Comparison of ENCODE assay signal across 8 mouse cellular contexts in genomic region chr2:26139545-26140206, GRCm38 (mm10). TPM values are rescaled to one million over a fixed set of nuclear protein-coding genes. Genes with fewer than 3 reads are reported as not detected.
DNase-seq lines count a peak whose midpoint lies in the region; ATAC-seq lines count a peak whose summit lies in the region.

No protein-coding gene starts in this region.

- ATAC-seq in embryonic facial prominence, embryonic 11.5 days (replicated peaks; ENCODE audit: insufficient number of reproducible peaks, low FRiP score, low TSS enrichment, low read depth), result peak; percentile 69
- peak; percentile 68 for ATAC-seq in hindbrain, embryonic 16.5 days

- peaks cover 34% of the 10 kb centered on the region for H3K4me1 ChIP-seq in heart, embryonic 10.5 days
- H3K4me1 ChIP-seq in embryonic facial prominence, embryonic 11.5 days (ENCODE audit: control insufficient read depth, insufficient read depth, low read length), result peaks cover 3% of the 10 kb centered on the region; the same call in 1 of the 2 replicates
- H3K4me1 ChIP-seq in hindbrain, embryonic 16.5 days (ENCODE audit: control insufficient read depth, insufficient read depth, low read depth, low read length), result peaks cover 12% of the 10 kb centered on the region

- peak overlapping the region; percentile 88 for H3K9ac ChIP-seq in embryonic facial prominence, embryonic 11.5 days (replicated peaks; ENCODE audit: low read length)
- H3K9ac ChIP-seq in hindbrain, embryonic 16.5 days (ENCODE audit: low read depth, low read length), result peak overlapping the region; percentile 94

- peak; percentile 86 for DNase-seq in heart, embryonic 10.5 days (ENCODE audit: low spot score)
- no peak for DNase-seq in heart, postnatal 36 days
- DNase-seq in ES-CJ7 (ENCODE audit: low read depth, low spot score), result peak; percentile 40
- peak; percentile 77 for DNase-seq in embryonic facial prominence, embryonic 11.5 days (ENCODE audit: low spot score)
- peak; percentile 9 for DNase-seq in lung, postnatal 25 days (ENCODE audit: low spot score)
- DNase-seq in splenic B cell, adult 2 months (ENCODE audit: low read depth, low spot score), result peak; percentile 63
- no peak for DNase-seq in cerebellum, postnatal 14 days

- peaks cover 11% of the 10 kb centered on the region; the same call in 1 of the 2 replicates for H3K36me3 ChIP-seq in heart, embryonic 10.5 days
- H3K36me3 ChIP-seq in embryonic facial prominence, embryonic 11.5 days (replicated peaks; ENCODE audit: control insufficient read depth, insufficient read depth, low read depth, low read length), result no peaks in the 10 kb centered on the region
- peaks cover 3% of the 10 kb centered on the region; the same call in 1 of the 2 replicates for H3K36me3 ChIP-seq in hindbrain, embryonic 16.5 days (ENCODE audit: control insufficient read depth, insufficient read depth, low read length)
- peaks cover 3% of the 10 kb centered on the region; the same call in 1 of the 2 replicates for H3K36me3 ChIP-seq in splenic B cell, adult 2 months (ENCODE audit: control insufficient read depth, insufficient read depth, low read length, poor library complexity, severe bottlenecking)

- H3K4me3 ChIP-seq in heart, embryonic 10.5 days, result peak overlapping the region; percentile 78
- H3K4me3 ChIP-seq in embryonic facial prominence, embryonic 11.5 days (ENCODE audit: low read depth, low read length), result peak overlapping the region; percentile 64
- peak overlapping the region; percentile 87 for H3K4me3 ChIP-seq in hindbrain, embryonic 16.5 days (ENCODE audit: low read length)

- under 1% methylated on average over 60 of the region's 60 CpGs for WGBS in heart, embryonic 10.5 days
- under 1% methylated on average over 56 of the region's 60 CpGs for WGBS in embryonic facial prominence, embryonic 11.5 days
- under 1% methylated on average over 47 of the region's 60 CpGs for WGBS in hindbrain, embryonic 16.5 days

- H3K9me3 ChIP-seq in heart, embryonic 10.5 days, result no peaks in the 10 kb centered on the region
- H3K9me3 ChIP-seq in embryonic facial prominence, embryonic 11.5 days (replicated peaks; ENCODE audit: control insufficient read depth, low read length), result no peaks in the 10 kb centered on the region
- H3K9me3 ChIP-seq in hindbrain, embryonic 16.5 days (ENCODE audit: control insufficient read depth, low read length), result no peaks in the 10 kb centered on the region

- intact Hi-C loops in heart, postnatal 36 days (cut with DNase I), result loop anchor here (2.0 to 5.0 kb wide), 3 partner anchors 17 to 287 kb away; partner anchors contain the start of gene Nacc2

- peak overlapping the region; percentile 93 for H3K4me2 ChIP-seq in embryonic facial prominence, embryonic 11.5 days (ENCODE audit: low read depth, low read length)
- peak overlapping the region; percentile 87 for H3K4me2 ChIP-seq in hindbrain, embryonic 16.5 days (ENCODE audit: low read length)

- H3K27ac ChIP-seq in heart, embryonic 10.5 days, result peak overlapping the region; percentile 96
- peak overlapping the region; percentile 86 for H3K27ac ChIP-seq in embryonic facial prominence, embryonic 11.5 days (replicated peaks; ENCODE audit: low read depth, low read length)
- H3K27ac ChIP-seq in hindbrain, embryonic 16.5 days (ENCODE audit: low read depth, low read length), result peak overlapping the region; percentile 98

- no peaks in the 10 kb centered on the region for H3K27me3 ChIP-seq in heart, embryonic 10.5 days (ENCODE audit: insufficient read depth, poor library complexity, severe bottlenecking)
- H3K27me3 ChIP-seq in embryonic facial prominence, embryonic 11.5 days (ENCODE audit: control insufficient read depth, insufficient read depth, low read length), result no peaks in the 10 kb centered on the region
- no peaks in the 10 kb centered on the region for H3K27me3 ChIP-seq in hindbrain, embryonic 16.5 days (replicated peaks; ENCODE audit: control insufficient read depth, insufficient read depth, low read length)
- H3K27me3 ChIP-seq in splenic B cell, adult 2 months (ENCODE audit: control insufficient read depth, insufficient read depth, low read length, poor library complexity, severe bottlenecking), result no peaks in the 10 kb centered on the region

RNA-seq across cellular contexts. Expression of gene Nacc2, which starts 16.7 kb away (rescaled TPM):
- polyA plus RNA-seq in heart, embryonic 10.5 days (2016; fragmentation: Nextera tagmentation; extraction: Ambion mirVana), result 5.1 and 5.4 TPM in 2 replicates
- 10 to 100 TPM; 23.4 to 25.3 TPM for total RNA-seq in heart, postnatal 36 days (2021)
- 2.7 and 3.6 TPM in 2 replicates for polyA plus RNA-seq in embryonic facial prominence, embryonic 11.5 days (2014; fragmentation: Nextera tagmentation; extraction: Ambion mirVana)
- polyA plus RNA-seq in hindbrain, embryonic 16.5 days (2015; fragmentation: Nextera tagmentation; extraction: Ambion mirVana), result 24.5 and 25.8 TPM in 2 replicates

Comparison
In these comparisons a context has a peak if more than half of its experiments do, and no peak if none do; other contexts are left out.
1. DNase-seq: peak in heart, embryonic 10.5 days (single experiment), ES-CJ7 (single experiment), embryonic facial prominence, embryonic 11.5 days (single experiment), lung, postnatal 25 days (single experiment) and splenic B cell, adult 2 months (single experiment); none in heart, postnatal 36 days (0 of 2) and cerebellum, postnatal 14 days (0 of 2).
2. Peak in every context shown above with its lines, with median percentiles within 50 percentile points of each other: H3K27ac ChIP-seq and H3K4me3 ChIP-seq.